Mouse (Mus musculus): Measurements from ENCODE around the gene Eif2b5. TPM values are rescaled to one million over a fixed set of nuclear protein-coding genes. Genes with fewer than 3 reads are reported as not detected.

The Eif2b5 gene
- total RNA-seq, 1 experiment from 2014 or later = 61.6 TPM

DNA sequence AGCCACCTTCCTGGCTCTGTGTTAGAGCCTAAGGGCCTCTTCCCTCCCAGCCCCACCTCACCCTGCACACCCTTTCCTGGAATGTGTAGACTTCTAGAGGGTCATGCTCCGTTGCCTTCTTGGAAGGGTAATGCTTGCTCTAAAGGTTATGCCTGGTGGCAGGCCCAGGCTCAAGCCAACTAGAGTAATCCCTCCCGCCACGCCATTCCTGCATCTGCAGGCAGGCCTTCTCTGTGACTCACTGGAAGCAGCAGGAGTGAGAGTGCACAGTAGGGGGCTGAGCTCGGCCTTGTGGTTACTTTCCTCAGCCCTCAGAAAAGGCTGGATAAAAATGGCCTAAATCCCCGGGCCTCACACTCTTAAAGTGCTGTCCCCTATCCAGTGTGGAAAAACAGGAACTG, 38.5 kb downstream of the Eif2b5 start:
- peak; percentile 73 for DNase-seq

DNA sequence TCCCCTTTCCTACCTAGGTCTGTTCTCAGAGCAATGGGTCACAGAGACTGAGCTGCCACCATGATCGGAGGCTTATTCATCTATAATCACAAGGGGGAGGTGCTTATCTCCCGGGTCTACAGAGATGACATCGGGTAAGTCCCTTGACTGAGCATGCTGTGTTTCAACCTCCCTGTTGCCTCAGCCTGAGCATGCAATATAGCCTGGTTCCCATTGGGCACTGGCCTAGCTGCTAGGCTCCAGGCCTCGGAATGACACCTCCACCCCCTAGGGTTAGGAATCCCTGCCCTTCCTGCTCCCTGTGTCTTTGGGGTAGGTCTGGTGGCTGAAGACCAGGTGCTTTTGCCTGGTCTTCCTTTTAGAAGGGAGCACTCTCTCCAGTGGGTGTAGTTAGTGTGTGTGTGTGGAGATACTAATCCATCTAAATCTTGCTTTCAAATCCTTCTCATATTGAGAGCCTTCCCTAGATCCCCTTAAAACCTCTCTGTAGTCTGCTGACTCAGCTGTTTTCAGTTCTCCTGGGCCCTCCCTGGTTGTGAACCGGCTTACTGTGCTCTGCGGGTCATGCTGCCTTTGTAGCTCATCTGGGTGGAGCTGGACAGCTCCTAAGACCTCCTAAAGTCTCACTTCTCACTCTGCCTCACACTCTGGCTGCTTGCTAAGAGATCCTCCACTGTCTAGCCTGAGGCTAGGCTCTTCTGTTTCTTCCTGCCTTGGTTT, 39.1 kb downstream of the Eif2b5 start:
- no peak for DNase-seq

DNA sequence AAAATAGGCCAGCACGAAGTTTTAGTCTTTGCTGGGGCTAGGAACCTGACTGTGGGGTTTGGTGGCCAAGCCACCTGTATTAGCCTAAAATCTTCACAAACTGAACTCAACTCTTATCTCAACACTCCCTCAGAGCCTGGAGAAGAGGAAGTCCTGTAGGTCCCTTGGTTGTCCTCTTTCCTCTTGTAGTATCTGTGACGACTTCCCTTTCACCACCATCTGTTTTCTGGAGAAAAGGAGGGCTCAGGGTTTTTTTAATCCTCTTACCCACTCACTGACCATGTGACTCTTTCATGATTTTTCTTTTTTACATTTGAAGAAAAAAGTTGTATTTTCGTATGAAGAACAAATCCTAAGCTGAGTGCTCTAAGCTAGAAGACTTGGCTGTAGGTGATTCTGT, 41.0 kb downstream of the Eif2b5 start:
- DNase-seq = no peak

DNA sequence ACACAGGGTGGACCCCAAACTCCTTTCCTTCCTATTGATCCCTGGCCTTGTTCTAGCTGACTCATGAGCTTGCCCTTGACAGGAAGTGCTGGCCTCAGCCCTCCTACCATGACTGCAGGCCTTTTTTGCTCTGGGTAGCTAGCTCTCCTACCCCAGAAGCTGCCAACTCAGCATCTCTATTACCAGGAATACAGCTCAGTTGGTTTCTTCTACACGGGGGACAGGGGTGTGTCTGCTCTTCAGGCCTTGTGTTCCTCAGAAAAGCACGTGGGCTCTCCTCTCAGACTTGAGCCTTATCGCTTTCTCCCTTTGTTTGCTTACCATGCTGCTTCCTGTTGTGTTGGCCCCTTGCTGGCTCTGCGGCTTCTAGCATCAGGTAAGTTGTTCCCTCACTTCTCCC, 41.8 kb downstream of the Eif2b5 start:
- DNase-seq = peak; percentile 38

DNA sequence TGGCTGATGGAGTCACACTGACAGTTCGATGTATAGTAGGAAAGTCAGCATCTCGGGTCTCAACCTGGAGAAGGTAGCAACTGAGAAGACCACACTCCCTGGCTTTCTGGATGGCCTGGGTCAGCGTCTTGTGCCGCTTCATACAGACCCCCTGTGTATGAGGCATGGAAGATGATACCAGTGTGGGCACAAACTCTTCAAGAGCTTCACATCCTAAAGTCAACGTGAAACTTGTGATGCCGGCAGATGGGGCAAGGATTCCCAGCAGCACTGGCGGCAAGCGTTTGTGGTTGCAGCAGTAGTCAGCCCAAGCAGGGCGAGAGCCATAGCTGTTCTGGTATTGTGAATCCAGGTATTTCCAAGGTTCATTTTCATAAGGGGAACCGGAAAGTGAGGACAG, 47.1 kb downstream of the Eif2b5 start:
- DNase-seq = no peak

DNA sequence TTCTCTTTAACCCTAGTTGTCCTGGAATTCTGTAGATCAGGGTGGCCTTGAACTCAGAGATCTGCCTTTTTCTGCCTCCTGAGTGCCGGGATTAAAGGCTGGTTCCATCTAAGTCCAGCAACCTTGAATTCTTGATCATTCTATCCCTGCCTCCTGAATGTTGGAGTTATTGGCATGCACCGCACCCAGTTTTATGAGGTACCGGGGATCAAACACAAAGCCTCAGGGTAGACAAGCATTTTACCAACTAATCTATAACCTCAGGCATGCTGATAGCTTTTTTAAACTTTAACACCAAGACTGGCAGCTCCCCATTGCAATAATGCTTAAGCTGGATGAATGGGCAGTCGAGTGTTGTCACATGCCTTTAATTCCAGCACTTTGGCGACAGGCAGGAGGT, 48.8 kb downstream of the Eif2b5 start:
- DNase-seq = no peak

DNA sequence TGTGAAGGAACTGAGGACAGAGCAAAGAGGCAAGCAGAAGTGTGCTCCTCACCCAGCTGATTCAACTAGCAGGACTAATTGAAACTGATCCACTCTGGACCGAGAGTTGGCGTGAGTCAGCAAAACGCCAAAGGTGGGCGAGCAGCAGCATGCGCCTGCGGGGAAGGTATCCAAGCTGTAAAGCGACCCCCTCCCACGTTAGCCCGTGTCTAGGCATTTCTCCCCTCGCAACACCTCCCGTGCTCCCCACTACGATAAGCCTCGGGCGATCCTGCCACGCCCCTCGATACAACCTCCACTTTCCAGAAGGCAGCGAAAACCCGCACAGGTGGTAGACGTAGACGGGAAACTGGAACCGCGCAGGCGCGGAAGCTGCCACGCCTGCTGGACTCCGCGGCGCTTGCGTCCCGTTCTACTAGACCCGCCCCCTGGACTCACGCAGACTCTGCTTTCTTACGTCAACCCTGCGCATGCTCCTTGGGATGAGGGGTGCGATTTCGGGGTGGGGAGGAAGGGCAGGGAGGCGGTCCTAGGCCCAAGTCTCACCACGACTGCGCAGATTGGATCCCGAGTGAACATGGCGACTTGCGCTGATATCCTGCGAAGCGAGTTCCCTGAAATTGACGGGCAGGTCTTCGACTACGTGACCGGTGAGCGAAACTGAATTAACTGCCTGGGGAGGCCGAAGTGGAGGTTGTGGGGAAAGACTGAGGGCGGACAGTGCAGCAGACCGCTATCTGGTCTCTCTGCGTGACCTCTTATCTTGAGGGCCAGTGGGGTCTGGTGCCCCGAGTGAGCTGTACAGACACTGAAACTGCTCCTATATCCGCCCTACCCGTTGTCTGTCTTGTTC, 49.7 kb downstream of the Eif2b5 start, which contains the start of gene Abcf3:
Gene Abcf3 (plus strand): TSS at position 482 of the 853 bp plus-strand sequence.
- peak; percentile 99 for DNase-seq

DNA sequence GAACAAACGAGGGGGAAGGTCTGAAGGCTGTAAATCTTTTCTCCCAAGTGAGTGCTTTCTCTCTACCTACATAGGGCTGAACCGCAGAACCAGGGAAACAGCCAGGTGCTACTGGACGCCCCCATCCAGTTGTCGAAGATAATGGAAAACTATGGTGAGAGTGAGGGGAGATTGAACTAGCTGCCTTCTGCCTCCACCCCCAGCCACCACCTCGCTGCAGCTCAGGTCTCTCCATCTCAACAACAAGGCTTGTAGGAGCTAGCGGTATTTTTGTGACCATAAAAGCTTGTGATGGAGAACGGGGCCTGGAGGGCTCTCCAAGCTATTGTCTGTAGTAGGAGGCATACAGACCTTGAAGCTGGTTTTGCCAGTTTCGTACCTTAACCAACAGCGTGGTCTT, 50.5 kb downstream of the Eif2b5 start:
- no peak for DNase-seq

DNA sequence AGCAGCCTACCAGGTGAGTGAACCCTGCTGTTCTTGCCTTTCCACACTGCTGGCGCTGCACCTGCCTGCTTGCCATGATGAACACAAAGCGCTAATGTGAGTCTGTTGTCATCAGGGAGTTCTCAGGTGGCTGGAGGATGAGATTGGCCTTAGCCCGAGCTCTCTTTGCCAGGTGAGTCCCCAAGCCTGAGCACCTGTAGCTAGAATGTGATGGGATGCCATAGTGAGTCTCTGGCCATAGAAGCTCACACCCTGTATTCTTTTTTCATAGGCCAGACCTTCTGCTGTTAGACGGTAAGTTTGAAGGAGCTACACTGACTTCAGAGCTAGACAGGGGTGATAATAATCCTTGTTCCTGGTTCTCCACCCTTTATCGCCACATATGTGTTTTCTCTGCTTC, 53.1 kb downstream of the Eif2b5 start:
- DNase-seq = no peak

DNA sequence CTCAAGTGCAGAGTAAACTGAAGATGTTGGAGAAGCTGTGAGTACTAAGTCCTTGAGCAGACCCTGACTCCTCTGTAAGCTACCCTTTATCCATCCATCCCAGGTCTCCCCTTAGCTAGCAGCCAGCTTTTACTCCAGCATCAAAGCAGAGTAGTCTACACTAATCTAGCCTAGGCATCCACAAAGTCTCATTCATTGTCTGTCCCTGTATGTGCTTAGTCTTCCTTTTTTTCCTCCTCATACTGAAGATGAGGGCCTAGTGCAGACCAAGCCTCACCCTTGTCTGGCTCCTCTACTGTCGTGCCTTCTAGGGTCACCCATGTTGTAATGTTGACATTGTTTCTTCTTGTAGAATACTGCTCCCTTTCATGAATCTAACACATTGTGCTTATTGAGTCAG, 54.0 kb downstream of the Eif2b5 start:
- no peak for DNase-seq

DNA sequence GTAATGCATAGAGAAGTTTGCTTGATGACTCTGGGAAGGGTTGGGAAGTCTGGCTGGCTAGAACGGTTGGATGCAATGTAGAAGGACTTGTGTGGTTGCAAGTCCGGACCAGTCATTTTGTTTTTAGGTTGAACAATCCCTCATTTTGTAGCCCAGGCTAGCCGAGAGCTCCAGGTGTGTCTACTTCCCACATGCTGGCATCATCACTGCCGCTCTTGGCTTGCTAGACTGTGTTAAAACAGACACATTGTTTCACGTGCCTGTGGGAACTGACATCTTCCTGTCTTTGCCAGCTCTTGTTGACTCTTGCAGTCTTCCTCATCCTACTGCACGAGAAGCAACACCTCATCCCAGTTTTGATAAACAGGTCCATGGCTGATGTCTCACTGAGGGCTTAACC, 56.4 kb downstream of the Eif2b5 start:
- no peak for DNase-seq

DNA sequence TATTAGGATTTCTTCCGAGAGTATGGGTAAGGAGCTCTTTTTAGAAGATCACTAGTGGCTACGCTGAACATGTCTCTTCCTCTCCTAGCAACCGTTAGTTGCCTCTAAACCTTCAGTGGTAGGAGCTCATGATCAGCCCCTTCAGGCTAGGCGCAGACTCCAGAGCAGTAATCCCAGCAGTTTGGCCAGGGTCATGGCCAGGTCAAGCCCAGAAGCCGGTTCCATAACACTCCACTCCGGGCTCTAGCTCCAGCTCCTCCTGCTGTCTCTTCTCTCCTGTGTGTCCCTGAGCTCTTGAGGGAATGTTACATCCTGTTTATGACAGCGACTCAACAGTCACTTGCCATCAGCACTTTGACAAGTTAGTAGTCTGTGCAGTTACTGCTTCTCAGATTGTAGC, 58.8 kb downstream of the Eif2b5 start:
- DNase-seq = no peak

Other genes with a start within 250 kb of the Eif2b5 start
- 122 and 147 TPM in 2 replicates for gene Parl, start 196.4 kb upstream of the Eif2b5 start, total RNA-seq (2021)
- gene Cyp2ab1, start 173.4 kb upstream of the Eif2b5 start, total RNA-seq (2021) = 0.34 and 0.70 TPM in 2 replicates
- gene Abcc5, start 72.4 kb upstream of the Eif2b5 start, total RNA-seq (2021) = 48.2 and 50.7 TPM in 2 replicates
- 43.3 and 43.8 TPM in 2 replicates for gene Dvl3, start 18.2 kb downstream of the Eif2b5 start, total RNA-seq (2021)
- gene Ap2m1, start 36.7 kb downstream of the Eif2b5 start, total RNA-seq (2021) = 292 and 316 TPM in 2 replicates
- 73.4 and 77.8 TPM in 2 replicates for gene Abcf3, start 49.8 kb downstream of the Eif2b5 start, total RNA-seq (2021)
- 1.4 and 2.1 TPM in 2 replicates for gene Vwa5b2, start 90.7 kb downstream of the Eif2b5 start, total RNA-seq (2021)
- 8.7 and 10.8 TPM in 2 replicates for gene Eef1akmt4, start 112.8 kb downstream of the Eif2b5 start, total RNA-seq (2021)
- gene Gm49333, start 112.8 kb downstream of the Eif2b5 start, total RNA-seq (2021) = not detected in 2 replicates
- 23.0 and 24.2 TPM in 2 replicates for gene Alg3, start 112.9 kb downstream of the Eif2b5 start, total RNA-seq (2021)
- gene Camk2n2, start 122.5 kb downstream of the Eif2b5 start, total RNA-seq (2021) = 31.7 and 50.9 TPM in 2 replicates
- gene Ece2, start 131.0 kb downstream of the Eif2b5 start, total RNA-seq (2021) = 12.1 and 13.2 TPM in 2 replicates
- gene Psmd2, start 152.8 kb downstream of the Eif2b5 start, total RNA-seq (2021) = 220 and 224 TPM in 2 replicates
- gene Eif4g1, start 169.5 kb downstream of the Eif2b5 start, total RNA-seq (2021) = 379 and 389 TPM in 2 replicates
- gene Fam131a, start 194.4 kb downstream of the Eif2b5 start, total RNA-seq (2021) = 12.5 and 12.6 TPM in 2 replicates
- gene Polr2h, start 218.8 kb downstream of the Eif2b5 start, total RNA-seq (2021) = 33.1 and 34.3 TPM in 2 replicates
- 19.5 and 26.8 TPM in 2 replicates for gene Clcn2, start 218.9 kb downstream of the Eif2b5 start, total RNA-seq (2021)
- 5.2 and 5.9 TPM in 2 replicates for gene Chrd, start 234.3 kb downstream of the Eif2b5 start, total RNA-seq (2021)
- gene Thpo, start 235.7 kb downstream of the Eif2b5 start, total RNA-seq (2021) = 0.71 and 2.8 TPM in 2 replicates